Mouse (Mus musculus) ovary, postnatal 36 days (tissue): ENCODE results near the gene Asz1.

ENCODE experiments used
- DNase-seq: peaks from one replicate; pipeline ENCODE4 v3.0.0; 2022; ENCODE audit warnings: low spot score, mixed read lengths

Gene Asz1

GRCm38 (mm10) chr6:18108934-18109333 lies at the start of gene Asz1:
Gene Asz1 (minus strand): TSS chr6:18109061.
- DNase-seq, result no peak

GRCm38 (mm10) chr6:18153031-18153430 lies 44.2 kb upstream of the Asz1 start:
- no peak for DNase-seq

- no peak for DNase-seq
Measured at GRCm38 (mm10) chr6:18135246-18135645, 26.4 kb upstream of the Asz1 start.

GRCm38 (mm10) chr6:18128059-18128458 lies 19.2 kb upstream of the Asz1 start:
- DNase-seq, result no peak

- no peak for DNase-seq
Measured at GRCm38 (mm10) chr6:18127206-18127983, 18.5 kb upstream of the Asz1 start.

- no peak for DNase-seq
Measured at GRCm38 (mm10) chr6:18096861-18097260, 12.0 kb downstream of the Asz1 start.

GRCm38 (mm10) chr6:18089098-18089497 lies 19.8 kb downstream of the Asz1 start:
- no peak for DNase-seq

- no peak for DNase-seq
Measured at GRCm38 (mm10) chr6:18087160-18087804, 21.6 kb downstream of the Asz1 start.

- DNase-seq, result no peak
Measured at GRCm38 (mm10) chr6:18078615-18079014, 30.2 kb downstream of the Asz1 start.

GRCm38 (mm10) chr6:18076986-18077385 lies 31.9 kb downstream of the Asz1 start:
- no peak for DNase-seq

GRCm38 (mm10) chr6:18076577-18076976 lies 32.3 kb downstream of the Asz1 start:
- DNase-seq, result no peak

GRCm38 (mm10) chr6:18057899-18058298 lies 51.0 kb downstream of the Asz1 start:
- DNase-seq, result no peak

GRCm38 (mm10) chr6:18051702-18052101 lies 57.2 kb downstream of the Asz1 start:
- DNase-seq, result no peak

GRCm38 (mm10) chr6:18044299-18044698 lies 64.6 kb downstream of the Asz1 start:
- no peak for DNase-seq

- no peak for DNase-seq
Measured at GRCm38 (mm10) chr6:18043172-18043571, 65.7 kb downstream of the Asz1 start.

- no peak for DNase-seq
Measured at GRCm38 (mm10) chr6:18032271-18032670, 76.6 kb downstream of the Asz1 start.

GRCm38 (mm10) chr6:18031509-18032010 lies 77.3 kb downstream of the Asz1 start:
- peak; percentile 53 for DNase-seq

GRCm38 (mm10) chr6:18030868-18031508 lies 77.9 kb downstream of the Asz1 start:
- DNase-seq, result no peak

- DNase-seq, result peak; percentile 18
Measured at GRCm38 (mm10) chr6:18029746-18030656, 78.9 kb downstream of the Asz1 start, which contains the start of gene Wnt2. Gene Wnt2 (minus strand): TSS chr6:18030585.

GRCm38 (mm10) chr6:18024133-18024794 lies 84.6 kb downstream of the Asz1 start:
- no peak for DNase-seq

- DNase-seq, result no peak
Measured at GRCm38 (mm10) chr6:18013346-18013745, 95.5 kb downstream of the Asz1 start.
